Mouse (Mus musculus) layer of hippocampus, adult 11-12 months (tissue): ENCODE measurements at regions not wholly inside any gene's neighbourhood (a gene's known extent, or its start where the extent isn't known, plus 50 kb on each side); places are given as distances from the start of the nearest gene placed in this dataset.

ENCODE experiments used
- DNase-seq: peaks from one replicate; pipeline ENCODE4 v3.0.0; 2022; ENCODE audit warnings: low spot score

DNA sequence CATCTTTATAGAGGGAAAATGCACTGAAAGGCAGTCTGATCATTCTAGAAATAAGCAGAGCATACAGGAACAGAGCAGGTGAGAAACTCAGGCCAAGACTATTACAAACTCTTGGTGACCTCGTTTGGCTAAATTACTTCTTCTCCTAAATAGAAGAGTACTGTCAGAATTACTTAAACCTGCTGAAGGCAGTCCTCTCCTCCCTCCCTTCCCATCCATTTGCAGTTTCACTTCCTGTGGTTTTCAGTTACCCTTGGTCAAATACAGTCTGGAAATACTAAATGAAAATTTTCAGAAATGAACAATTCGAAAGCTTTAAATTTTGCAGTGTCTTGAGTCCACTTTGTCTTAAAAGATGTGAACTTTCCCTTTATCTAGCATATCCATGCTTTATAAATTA, 135.8 kb downstream of the Rnd3 start:
- no peak for DNase-seq

GRCm38 (mm10) chr2:51008251-51008533, 140.7 kb downstream of the Rnd3 start:
- DNase-seq: no peak

GRCm38 (mm10) chr2:51007409-51008250, 141.3 kb downstream of the Rnd3 start:
- no peak for DNase-seq

- DNase-seq: no peak
Measured at GRCm38 (mm10) chr2:51006818-51007217, 142.1 kb downstream of the Rnd3 start.

DNA sequence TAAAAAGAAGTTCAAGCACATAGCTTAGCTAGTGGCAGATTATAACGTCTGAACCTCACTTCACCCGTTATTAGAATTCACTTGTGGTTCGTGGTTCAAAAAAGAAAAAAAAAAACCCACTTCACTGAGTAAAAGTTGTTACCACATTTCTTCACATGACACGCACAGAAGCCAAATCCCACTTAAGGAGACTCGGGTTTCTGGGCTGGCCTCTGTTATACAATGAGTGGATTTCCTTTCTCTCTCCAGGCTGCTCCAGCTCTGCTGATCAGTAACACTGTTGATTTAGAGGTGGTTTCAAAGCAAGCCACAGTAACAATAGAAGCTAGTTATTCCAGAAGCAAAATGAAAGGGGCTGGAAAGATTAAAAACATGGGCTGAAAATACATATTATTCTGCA, 147.4 kb downstream of the Rnd3 start:
- no peak for DNase-seq

GRCm38 (mm10) chr2:50983883-50984410, 165.0 kb downstream of the Rnd3 start:
- DNase-seq: no peak

DNA sequence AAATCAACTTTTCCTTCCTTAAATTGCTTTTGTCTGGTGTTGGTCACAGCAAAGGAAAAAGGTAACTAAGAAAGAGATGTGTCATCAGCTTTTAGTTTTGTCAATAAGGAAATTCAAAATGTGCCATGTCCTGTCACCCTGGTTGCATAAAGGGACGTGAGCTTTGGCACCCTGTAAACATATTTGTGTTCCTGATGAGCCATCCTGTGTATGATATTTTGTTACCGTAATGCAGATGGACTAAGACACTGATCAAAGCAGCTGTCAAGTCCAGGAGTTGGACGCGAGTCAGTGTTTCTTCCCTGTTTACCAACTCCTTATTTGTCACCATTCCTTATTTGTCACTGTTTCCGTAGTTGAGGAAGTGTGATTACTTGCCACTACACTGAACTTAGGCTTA, 166.3 kb downstream of the Rnd3 start:
- DNase-seq: no peak

DNA sequence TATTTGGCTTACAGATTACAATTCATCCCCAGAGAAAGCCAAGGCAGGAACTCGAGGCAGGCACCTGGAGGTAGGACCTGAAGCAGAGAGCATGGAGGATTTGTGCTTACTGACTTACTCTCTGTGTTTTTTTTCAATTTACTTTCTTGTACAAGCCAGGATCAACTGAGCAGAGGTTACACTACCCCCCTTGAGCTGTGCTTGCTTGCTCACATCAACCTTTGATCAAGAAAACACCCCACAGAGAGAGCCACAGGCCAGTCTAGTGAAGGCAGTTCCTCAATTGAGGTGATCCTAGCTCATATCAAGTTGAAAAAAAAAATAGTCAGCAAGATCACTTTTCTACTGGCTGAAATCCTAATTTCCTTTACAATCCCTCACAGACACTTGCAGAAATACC, 170.6 kb downstream of the Rnd3 start:
- no peak for DNase-seq

DNA sequence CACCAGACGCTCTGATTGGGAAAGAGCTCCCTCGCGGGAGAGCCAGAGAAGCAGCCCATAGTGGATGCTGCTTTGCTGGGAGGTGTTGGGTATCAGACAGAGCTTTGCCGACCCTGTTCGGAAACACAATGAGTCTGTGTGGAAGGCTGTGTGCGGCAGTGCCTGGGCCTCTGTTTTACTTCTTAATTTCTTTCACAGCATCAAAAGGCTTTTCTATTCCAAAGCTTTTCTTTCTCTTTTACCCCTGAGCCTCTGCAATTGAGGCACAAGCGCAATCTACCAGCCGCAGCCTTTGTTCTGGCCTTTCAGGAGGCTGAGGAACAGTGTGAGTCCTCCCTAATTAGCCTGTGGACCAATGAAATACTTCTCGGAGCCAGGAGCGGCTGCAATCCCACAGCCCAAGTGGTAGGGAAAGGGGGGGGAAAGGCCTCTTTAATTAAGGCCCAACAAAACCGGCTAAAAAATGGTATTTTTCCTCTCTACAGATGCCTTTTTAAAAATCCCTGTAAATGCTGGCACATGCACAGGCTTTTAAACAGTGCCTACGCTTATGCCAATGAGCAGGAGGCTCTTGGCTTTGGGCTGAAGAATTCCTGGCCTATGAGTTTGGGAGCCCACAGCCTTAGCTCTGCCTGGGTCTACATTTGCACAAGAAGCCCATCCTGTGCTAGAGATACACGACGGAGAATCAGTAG, 177.6 kb downstream of the Rnd3 start:
- peak; percentile 57 for DNase-seq

GRCm38 (mm10) chr2:50968382-50968781, 180.5 kb downstream of the Rnd3 start:
- DNase-seq: no peak

GRCm38 (mm10) chr2:50967826-50968225, 181.1 kb downstream of the Rnd3 start:
- DNase-seq: no peak

GRCm38 (mm10) chr2:50967133-50967532, 181.8 kb downstream of the Rnd3 start:
- DNase-seq: no peak

DNA sequence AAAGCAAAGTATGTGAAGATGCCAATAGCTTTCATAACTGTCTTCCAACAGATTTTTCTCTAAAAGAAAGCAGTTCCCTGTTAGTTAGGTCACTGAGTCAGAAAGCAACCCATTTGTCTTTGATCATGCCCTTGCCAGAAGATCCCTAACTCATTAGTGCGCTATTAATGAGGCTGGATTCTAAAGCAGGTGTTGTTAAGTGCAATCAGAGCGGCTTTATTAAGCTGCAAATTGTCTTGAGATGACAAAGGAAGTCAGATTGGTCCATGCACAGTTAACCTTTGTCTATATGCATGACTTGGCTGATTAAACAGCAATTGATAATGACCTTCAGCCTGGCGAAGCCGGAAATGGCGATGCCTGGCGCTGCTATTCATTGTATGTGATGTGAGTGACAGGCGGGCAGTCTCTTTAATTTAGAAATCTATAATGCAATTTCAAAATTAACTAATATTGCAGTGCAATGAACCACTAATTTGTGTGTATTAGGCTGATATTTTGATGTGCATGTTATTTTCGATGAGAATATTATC, 183.4 kb downstream of the Rnd3 start:
- DNase-seq: no peak

- DNase-seq: no peak
Measured at GRCm38 (mm10) chr2:50964062-50964461, 184.8 kb downstream of the Rnd3 start.

- DNase-seq: no peak
Measured at GRCm38 (mm10) chr2:50961049-50961448, 187.9 kb downstream of the Rnd3 start.

- DNase-seq: no peak
Measured at GRCm38 (mm10) chr2:50959323-50959722, 189.6 kb downstream of the Rnd3 start.

DNA sequence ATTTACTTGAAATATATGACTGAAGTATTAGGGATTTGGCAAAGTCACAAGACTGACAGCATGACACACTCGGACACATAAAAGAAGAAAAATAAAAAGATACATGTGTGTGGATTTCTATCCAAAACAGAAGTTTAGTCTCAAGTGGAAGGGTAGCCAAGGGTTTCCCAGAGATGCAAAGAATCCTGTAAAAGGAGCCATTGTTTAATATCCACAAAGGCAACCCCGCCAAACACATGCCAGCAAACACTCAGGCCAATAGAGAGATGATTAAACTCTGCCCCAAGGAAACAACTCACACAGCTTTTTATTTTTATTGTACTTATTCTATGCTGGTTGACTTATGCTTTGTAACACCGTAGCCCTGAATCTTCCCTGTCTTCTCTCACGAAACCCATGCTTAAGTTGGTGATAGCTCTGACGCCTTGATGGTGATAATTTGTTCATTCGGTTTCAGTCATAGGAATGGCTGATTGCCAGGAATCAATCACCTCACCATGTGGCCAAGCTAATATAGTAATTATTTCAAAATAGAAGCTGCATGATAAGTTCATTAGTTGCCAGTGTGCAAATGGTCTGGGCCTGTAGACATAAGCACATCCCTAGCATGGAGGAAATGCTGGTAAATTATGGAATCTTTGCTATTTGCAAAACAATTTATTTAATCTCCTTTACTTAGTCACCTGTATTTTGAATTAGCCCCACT, 194.4 kb downstream of the Rnd3 start:
- DNase-seq: no peak

DNA sequence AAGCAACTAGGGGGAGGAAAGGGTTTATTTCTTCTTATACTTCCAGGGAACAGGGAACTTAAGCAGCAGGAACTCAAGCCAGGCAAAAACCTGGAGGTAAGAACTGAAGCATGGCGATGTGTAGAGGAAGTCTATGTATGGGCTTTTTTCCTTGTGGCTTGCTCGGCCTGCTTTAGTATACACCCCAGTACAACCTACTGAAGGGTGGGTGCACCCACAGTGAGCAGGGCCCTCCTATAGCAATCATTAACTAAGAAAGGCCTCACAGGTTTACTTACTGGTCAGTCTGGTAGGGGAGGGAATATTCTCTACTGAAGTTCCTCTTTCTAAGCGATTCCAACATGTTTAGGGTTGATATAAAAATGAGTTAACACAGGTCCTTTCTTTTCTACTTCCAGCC, 197.9 kb downstream of the Rnd3 start:
- DNase-seq: no peak

GRCm38 (mm10) chr2:50949717-50950116, 199.2 kb downstream of the Rnd3 start:
- no peak for DNase-seq

DNA sequence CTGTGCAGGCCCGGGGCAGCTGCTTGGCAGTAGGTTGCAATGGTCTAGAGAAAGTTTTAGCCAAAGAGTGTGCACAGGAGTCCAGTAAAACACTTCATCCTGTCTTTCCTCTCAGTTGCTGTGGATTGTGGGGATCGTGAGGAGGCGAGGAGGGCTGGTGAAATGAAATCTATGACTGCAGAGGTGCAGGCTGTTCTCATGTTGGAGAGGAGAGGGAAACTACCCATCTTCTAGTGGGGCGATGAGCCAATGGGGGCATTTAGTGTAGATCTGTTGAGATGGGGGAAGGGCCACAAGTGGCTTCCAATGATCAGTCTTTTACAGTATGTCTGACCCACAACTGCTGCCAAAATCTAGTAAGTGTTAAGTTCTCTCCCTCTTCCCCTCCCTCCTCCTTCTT, 203.4 kb downstream of the Rnd3 start:
- DNase-seq: no peak

GRCm38 (mm10) chr2:50943180-50943579, 205.7 kb downstream of the Rnd3 start:
- DNase-seq: no peak

- no peak for DNase-seq
Measured at GRCm38 (mm10) chr2:50942741-50943140, 206.2 kb downstream of the Rnd3 start.

DNA sequence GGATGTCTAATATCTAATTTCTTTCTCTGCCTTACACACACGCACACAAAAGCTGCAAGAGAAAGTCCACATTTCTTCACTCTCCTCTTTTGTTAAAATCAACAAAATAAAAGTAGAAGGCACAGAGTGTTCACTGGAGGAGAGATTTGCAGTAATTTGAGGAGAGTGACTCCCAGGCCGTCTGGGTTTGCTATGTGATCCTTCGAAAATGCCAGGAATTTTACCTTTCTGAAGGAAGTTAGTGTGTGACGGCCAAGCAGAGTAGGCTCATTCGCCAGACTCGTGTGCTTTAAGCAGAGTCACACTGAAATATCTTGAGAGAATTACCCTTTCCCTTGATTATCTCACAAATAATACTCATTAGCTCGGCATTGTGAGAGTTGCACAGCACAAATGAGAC, 216.0 kb downstream of the Rnd3 start:
- no peak for DNase-seq
